Mouse (Mus musculus) midbrain, embryonic 16.5 days (tissue): ENCODE measurements around the gene Arhgef10l. TPM values are rescaled to one million over a fixed set of nuclear protein-coding genes. Genes with fewer than 3 reads are reported as not detected.

ENCODE experiments used
- ATAC-seq: fragments of 200-750 bp; cut with Nextera tagmentation; 2 replicates; pipeline ENCODE4 v1.8.0; 2017; ENCODE audit warnings: moderate TSS enrichment
- H3K27ac ChIP-seq: fragments of 300-500 bp; sonication (generic); 2 replicates; pipeline ENCODE4 v1.5.1; 2014; ENCODE audit warnings: mild to moderate bottlenecking, low read length, mixed read lengths
- H3K27me3 ChIP-seq: fragments of 300-500 bp; sonication (generic); 2 replicates; pipeline ENCODE4 v1.6.1; 2014; ENCODE audit warnings: low read depth, low read length, mixed read lengths; ENCODE audit not compliant: control insufficient read depth, insufficient read depth
- H3K36me3 ChIP-seq: fragments of 300-500 bp; sonication (generic); 2 replicates; pipeline ENCODE4 v1.6.1; 2014; ENCODE audit warnings: mild to moderate bottlenecking, low read length, moderate library complexity, mixed read lengths; ENCODE audit not compliant: control insufficient read depth, insufficient read depth
- H3K4me1 ChIP-seq: fragments of 300-500 bp; sonication (generic); 2 replicates; pipeline ENCODE4 v1.6.1; 2014; ENCODE audit warnings: mild to moderate bottlenecking, low read length, mixed read lengths; ENCODE audit not compliant: control insufficient read depth, insufficient read depth
- H3K4me2 ChIP-seq: fragments of 300-500 bp; sonication (generic); 2 replicates; pipeline ENCODE4 v1.6.1; 2014; ENCODE audit warnings: mild to moderate bottlenecking, low read length, mixed read lengths
- H3K4me3 ChIP-seq: fragments of 300-500 bp; sonication (generic); 2 replicates; pipeline ENCODE4 v1.5.1; 2014; ENCODE audit warnings: low read depth, mild to moderate bottlenecking, low read length, moderate library complexity, mixed read lengths
- H3K9ac ChIP-seq: fragments of 300-500 bp; sonication (generic); 2 replicates; pipeline ENCODE4 v1.6.1; 2014; ENCODE audit warnings: low read depth, low read length, mixed read lengths
- H3K9me3 ChIP-seq: fragments of 300-500 bp; sonication (generic); replicated peaks from 2 replicates; pipeline ENCODE4 v1.6.1; 2014; ENCODE audit warnings: mild to moderate bottlenecking, low read length, mixed read lengths; ENCODE audit not compliant: control insufficient read depth, poor library complexity, severe bottlenecking
- WGBS: fragments of 180-500 bp; shearing (Covaris S2); extraction: QIAGEN DNeasy Blood & Tissue Kit; methylation state at CpG from one replicate; pipeline ENCODE4 v1.1.7; 2014; 5-methylcytosine and 5-hydroxymethylcytosine counted together
- polyA plus RNA-seq: library from polyadenylated mRNA; unstranded; fragments of >200 nt; fragmentation: Nextera tagmentation; extraction: Ambion mirVana; gene quantifications from 2 replicates; pipeline ENCODE4 v1.2.1, GENCODE M21; 2015

Gene Arhgef10l
- polyA plus RNA-seq, 1 experiment from 2014 or later, result 24.5 TPM

DNA sequence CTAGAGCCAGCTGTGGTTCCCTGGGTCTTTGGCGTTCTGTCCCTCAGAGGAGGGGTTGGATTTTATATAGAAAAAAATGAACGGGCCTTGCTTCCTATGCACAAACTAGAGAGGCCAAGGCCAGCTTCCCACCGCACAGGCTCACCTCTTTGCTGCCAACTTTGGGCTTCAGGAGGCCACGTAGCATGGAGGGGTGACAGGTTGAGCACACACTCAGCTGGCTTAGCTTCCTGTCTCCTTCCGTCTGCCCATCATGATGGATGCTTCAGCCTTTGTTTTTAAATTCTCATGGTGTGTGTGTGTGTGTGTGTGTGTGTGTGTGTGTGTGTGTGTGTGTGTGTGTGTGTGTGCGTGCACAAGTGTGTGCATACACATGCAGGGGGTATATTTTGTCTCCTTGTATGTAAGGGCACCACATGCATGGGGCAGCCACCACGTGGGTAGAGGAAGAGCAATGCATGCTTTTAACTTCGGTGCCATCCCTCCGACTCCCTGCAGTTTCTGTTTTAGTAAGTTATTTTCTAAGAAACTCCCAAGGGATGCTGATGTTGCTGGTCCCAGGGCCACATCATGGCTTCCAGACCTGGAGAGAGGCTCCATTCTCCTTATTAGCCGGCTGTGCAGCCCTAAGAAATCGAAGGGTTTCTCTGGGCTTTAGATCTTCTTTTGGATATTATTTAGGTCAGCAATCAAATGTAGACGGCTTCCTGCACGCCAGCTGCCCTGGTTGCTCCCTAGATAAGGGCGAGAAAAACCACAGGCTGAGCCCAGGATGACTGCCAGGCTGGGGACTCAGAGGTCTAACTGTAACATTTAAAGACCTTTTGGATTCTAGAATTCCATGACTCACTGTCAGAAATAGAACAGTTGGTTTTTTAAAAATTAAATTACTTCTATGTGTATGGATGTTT lies 30.1 kb upstream of the Arhgef10l start:
- Histone ChIP-seq H3K9ac (no peak overlapping the region), H3K36me3 (no peaks in the 10 kb centered on the region), H3K4me1 (peaks cover 7% of the 10 kb centered on the region), H3K27ac (no peak overlapping the region), H3K4me2 (no peak overlapping the region), H3K4me3 (no peak overlapping the region), H3K27me3 (peaks cover 12% of the 10 kb centered on the region), H3K9me3 (no peaks in the 10 kb centered on the region)
- WGBS, result 83% methylated on average over 14 of the region's 14 CpGs
- ATAC-seq, result no peak

DNA sequence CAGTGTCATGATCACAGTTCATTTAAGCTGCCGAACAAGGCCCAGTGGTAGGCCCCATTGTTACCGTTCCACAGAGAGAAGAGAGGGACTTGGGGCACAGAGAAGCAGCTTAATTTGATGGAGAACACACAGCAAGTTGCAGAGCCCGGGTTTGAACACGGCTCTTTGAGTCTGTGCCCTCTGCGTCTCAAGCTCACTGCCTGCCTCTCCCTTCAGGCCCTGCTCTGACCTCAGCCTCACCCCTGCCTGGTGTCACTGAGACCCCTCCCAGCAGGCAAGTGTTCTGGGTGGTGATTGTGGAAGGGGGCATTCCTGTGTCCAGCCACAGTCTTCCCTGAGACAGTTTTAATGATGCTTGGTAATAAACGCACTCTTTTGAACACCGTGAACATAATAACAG lies 29.3 kb upstream of the Arhgef10l start:
- H3K27me3 ChIP-seq, result peaks cover 12% of the 10 kb centered on the region

DNA sequence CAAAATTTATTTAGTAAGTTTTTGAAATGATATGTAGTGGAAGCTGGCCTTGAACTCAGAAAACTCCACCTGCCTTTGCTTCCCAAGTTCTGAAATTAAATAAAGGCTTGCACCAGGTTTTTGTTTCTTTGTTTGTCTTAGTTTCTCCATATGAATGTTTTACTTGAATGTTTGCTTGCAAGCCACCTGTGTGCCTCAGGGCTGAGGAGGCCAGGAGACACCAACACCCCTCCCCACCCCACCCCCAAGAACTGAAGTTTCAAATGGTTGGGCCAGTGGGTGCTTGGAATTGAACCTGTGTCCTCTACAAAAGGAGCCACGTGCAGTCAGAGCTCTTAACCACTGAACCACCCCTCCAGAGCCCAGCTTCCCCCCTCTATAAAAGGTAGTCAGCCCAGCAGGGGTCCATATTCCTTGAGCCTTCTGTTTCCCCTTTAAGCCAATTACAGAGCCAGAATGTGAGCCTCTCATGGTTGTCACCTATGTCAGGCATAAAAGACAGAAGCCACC lies 28.8 kb upstream of the Arhgef10l start:
- Histone ChIP-seq H3K9ac (no peak overlapping the region), H3K4me1 (peaks cover under 1% of the 10 kb centered on the region; the same call in 1 of the 2 replicates), H3K27ac (no peak overlapping the region), H3K36me3 (no peaks in the 10 kb centered on the region), H3K4me2 (no peak overlapping the region), H3K9me3 (no peaks in the 10 kb centered on the region), H3K4me3 (no peak overlapping the region), H3K27me3 (peaks cover 12% of the 10 kb centered on the region)
- ATAC-seq, result no peak
- 36% methylated on average over 1 of the region's 1 CpGs for WGBS

More for the DNA sequence above, 29.3 kb upstream of the Arhgef10l start:
- Histone ChIP-seq H3K9me3 (no peaks in the 10 kb centered on the region), H3K9ac (no peak overlapping the region), H3K4me2 (no peak overlapping the region), H3K36me3 (no peaks in the 10 kb centered on the region), H3K4me1 (peaks cover 2% of the 10 kb centered on the region; the same call in 1 of the 2 replicates), H3K27ac (no peak overlapping the region), H3K4me3 (no peak overlapping the region)
- no peak for ATAC-seq
- 59% methylated on average over 7 of the region's 7 CpGs for WGBS

DNA sequence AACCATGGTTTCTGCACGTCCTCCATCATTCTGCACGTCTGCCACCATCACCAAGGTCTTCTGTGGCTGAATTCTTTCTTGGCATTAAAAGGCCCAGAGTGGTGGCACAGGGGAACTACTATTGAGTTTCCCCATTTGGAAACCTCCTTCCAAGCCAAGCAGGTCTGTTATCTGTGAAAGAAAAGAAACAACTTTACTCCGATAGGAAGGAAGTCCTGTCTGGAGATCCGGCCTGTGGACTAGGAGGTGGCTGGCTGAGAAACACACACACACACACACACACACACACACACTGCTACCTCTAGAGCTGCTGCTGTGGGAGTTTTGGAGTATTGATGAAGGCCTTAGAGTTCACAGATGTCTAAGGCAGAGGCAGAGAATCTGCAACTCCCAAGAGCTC lies 27.7 kb upstream of the Arhgef10l start:
- no peaks in the 10 kb centered on the region for H3K9me3 ChIP-seq
- ATAC-seq, result no peak
- H3K4me1 ChIP-seq, result no peaks in the 10 kb centered on the region
- WGBS, result 84% methylated on average over 4 of the region's 4 CpGs
- H3K27ac ChIP-seq, result no peak overlapping the region
- H3K27me3 ChIP-seq, result peaks cover 3% of the 10 kb centered on the region
- no peak overlapping the region for H3K9ac ChIP-seq
- H3K4me2 ChIP-seq, result no peak overlapping the region
- no peak overlapping the region for H3K4me3 ChIP-seq
- H3K36me3 ChIP-seq, result no peaks in the 10 kb centered on the region

DNA sequence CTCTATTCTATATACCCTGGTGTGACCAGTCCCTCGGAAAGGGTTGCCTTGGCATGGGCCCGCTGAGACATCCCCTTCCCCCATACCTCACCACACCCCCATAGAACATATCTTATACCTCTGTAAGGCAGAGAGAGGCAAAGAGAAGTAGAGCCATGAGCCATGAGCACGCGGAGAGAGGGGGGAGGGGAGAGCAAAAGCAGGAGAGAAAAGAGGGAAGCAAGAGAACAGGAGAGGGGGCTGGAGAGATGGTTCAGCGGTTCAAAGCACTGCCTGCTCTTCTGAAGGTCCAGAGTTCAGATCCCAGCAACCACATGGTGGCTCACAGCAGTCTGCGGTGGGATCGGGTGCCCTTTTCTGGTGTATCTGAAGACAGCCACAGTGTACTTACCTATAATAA lies 25.7 kb upstream of the Arhgef10l start:
- H3K4me1 ChIP-seq, result no peaks in the 10 kb centered on the region
- no peak overlapping the region for H3K4me3 ChIP-seq
- ATAC-seq, result no peak
- 65% methylated on average over 7 of the region's 7 CpGs for WGBS
- no peaks in the 10 kb centered on the region for H3K9me3 ChIP-seq
- H3K4me2 ChIP-seq, result no peak overlapping the region
- no peak overlapping the region for H3K27ac ChIP-seq
- H3K27me3 ChIP-seq, result no peaks in the 10 kb centered on the region
- H3K36me3 ChIP-seq, result no peaks in the 10 kb centered on the region
- H3K9ac ChIP-seq, result no peak overlapping the region

DNA sequence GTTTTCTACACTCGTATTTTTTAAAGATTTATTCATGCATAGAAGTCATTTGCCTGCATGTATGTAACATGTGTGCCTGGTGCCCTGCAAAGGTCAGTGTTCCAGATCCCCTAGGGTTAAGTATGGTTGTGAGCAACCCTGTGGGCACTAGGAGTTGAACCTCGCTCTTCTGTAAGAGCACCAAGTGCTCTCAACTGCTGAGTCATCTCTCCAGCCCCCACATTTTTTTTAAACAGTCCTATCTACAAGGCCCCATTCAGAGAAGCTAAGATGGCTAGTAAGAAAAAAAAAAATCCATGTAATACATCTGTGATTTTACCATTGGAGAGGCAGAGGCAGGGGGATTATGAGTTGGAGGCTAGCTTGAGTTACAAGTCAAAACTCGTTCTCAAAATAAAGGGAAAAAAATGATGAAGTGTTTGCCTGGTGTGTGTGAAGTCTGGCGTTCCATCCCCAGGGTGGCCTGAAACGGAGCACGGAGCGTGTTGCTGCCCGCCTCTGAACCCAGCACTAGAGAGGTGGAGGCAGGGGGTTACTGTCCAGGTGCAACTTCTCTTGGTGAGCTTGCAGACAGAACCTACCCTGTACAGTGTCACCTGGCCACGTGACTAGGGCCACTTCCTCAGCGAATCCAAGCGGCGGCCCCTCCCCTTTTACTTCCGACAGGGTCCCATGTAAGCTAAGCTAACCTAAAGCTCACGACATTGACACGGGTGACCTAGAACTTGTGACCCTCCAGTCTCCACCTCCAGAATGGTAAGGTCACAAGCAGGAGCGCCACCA lies 24.3 kb upstream of the Arhgef10l start:
- Histone ChIP-seq H3K4me1 (no peaks in the 10 kb centered on the region), H3K9ac (no peak overlapping the region), H3K27ac (no peak overlapping the region), H3K27me3 (no peaks in the 10 kb centered on the region), H3K36me3 (no peaks in the 10 kb centered on the region), H3K4me2 (no peak overlapping the region), H3K9me3 (no peaks in the 10 kb centered on the region), H3K4me3 (no peak overlapping the region)
- WGBS, result 82% methylated on average over 16 of the region's 16 CpGs
- no peak for ATAC-seq

DNA sequence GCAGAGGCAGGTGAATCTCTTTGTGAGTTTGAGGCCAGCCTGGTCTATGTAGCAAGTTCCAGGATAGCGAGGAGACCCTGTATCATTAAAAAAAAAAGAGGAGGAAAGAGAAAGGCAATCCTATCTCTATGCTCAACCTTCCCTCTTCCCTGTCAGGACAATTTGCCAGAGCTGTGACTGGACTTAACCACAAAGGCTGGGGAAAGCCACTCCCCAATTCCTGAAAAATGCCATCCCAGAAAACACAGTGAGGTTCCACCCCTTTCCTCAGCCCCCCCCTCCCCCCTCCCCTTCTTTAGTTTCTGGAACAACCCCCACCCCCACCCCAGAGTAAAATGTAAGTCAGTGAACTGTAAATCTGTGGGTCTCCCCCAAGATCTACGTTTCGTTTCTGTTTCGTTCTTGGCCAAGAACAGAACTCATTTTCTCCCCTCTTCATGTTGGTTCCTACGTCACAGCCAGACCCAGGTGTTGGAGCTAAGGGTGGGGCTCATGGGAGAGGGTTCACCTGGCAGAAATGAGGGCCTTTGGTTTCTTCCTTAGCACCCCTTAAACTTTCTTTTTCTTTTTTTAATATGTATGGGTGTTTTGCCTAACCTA lies 23.1 kb upstream of the Arhgef10l start:
- Histone ChIP-seq H3K4me2 (no peak overlapping the region), H3K9ac (no peak overlapping the region), H3K27ac (no peak overlapping the region), H3K4me1 (peaks cover 8% of the 10 kb centered on the region), H3K9me3 (no peaks in the 10 kb centered on the region), H3K4me3 (no peak overlapping the region), H3K36me3 (no peaks in the 10 kb centered on the region), H3K27me3 (no peaks in the 10 kb centered on the region)
- WGBS, result 94% methylated on average over 5 of the region's 5 CpGs
- ATAC-seq, result no peak

DNA sequence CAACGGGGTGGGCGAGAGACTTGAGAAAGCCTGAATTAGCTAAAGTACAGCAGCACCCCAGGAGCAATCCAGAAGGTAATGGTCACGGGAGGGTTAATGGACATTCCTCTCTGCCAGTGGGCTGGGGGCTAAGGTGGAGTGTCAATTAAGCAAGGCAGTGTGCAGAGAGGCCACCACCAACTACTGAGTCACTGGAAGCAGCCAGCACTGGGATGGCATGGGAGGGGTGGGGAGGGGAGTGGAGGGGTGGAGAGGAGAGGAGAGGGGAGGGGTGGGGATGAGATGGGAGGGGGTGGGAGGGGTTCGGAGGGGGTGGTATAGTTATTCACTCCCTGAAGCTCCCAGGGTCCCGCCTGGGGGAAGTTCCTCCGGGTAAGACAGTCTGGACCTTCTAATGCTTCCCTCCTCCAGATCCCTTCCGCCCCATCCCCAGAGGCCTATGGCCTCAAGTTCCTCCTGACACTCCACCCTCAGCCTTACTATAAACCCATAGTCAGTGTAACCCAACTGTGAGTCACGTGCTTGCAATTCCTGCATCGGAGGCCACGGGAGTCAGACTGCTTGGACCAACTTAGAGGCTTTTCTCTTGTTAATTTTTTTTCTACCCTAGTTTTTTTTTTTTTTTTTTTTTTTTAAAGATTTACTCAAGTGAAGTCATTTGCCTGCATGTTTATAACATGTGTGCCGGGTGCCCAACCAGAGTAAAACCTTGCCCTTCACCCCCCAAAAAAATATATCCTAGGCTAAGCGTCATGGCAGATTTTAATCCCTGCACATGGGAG lies 22.4 kb upstream of the Arhgef10l start:
- H3K4me3 ChIP-seq, result no peak overlapping the region
- no peak overlapping the region for H3K9ac ChIP-seq
- H3K4me1 ChIP-seq, result peaks cover 10% of the 10 kb centered on the region
- H3K27ac ChIP-seq, result no peak overlapping the region
- no peak for ATAC-seq
- no peaks in the 10 kb centered on the region for H3K27me3 ChIP-seq
- WGBS, result 66% methylated on average over 12 of the region's 12 CpGs
- no peaks in the 10 kb centered on the region for H3K9me3 ChIP-seq
- no peaks in the 10 kb centered on the region for H3K36me3 ChIP-seq
- no peak overlapping the region for H3K4me2 ChIP-seq
